Mouse (Mus musculus) lung, postnatal 0 days (tissue): Measurements from ENCODE around the gene Myh14. TPM values are rescaled to one million over a fixed set of nuclear protein-coding genes. Genes with fewer than 3 reads are reported as not detected.
A peak's percentile ranks its signal among the peaks of the same experiment; 100 is the strongest.

Experiments
- ATAC-seq: fragments of 200-750 bp; cut with Nextera tagmentation; 2 replicates; pipeline ENCODE4 v1.8.0; 2017; ENCODE audit warnings: moderate library complexity
- DNase-seq: peaks from one replicate; pipeline ENCODE4 v3.0.0-alpha.2; 2016; ENCODE audit warnings: low spot score
- H3K27ac ChIP-seq: fragments of 300-500 bp; sonication (generic); 2 replicates; pipeline ENCODE4 v1.5.1; 2014; ENCODE audit warnings: antibody characterized with exemption, mild to moderate bottlenecking, low read length, mixed read lengths
- H3K27me3 ChIP-seq: fragments of 300-500 bp; sonication (generic); replicated peaks from 2 replicates; pipeline ENCODE4 v1.6.1; 2014; ENCODE audit warnings: low read length, mixed read lengths; ENCODE audit not compliant: insufficient read depth
- H3K36me3 ChIP-seq: fragments of 300-500 bp; sonication (generic); 2 replicates; pipeline ENCODE4 v1.6.1; 2014; ENCODE audit warnings: low read length, mixed read lengths; ENCODE audit not compliant: insufficient read depth
- H3K4me1 ChIP-seq: fragments of 300-500 bp; sonication (generic); 2 replicates; pipeline ENCODE4 v1.6.1; 2014; ENCODE audit warnings: antibody characterized with exemption, low read depth, low read length, mixed read lengths; ENCODE audit not compliant: insufficient read depth
- H3K4me2 ChIP-seq: fragments of 300-500 bp; sonication (generic); replicated peaks from 2 replicates; pipeline ENCODE4 v1.6.1; 2014; ENCODE audit warnings: low read depth, mild to moderate bottlenecking, low read length, moderate library complexity, mixed read lengths
- H3K4me3 ChIP-seq: fragments of 300-500 bp; sonication (generic); 2 replicates; pipeline ENCODE4 v1.5.1; 2014; ENCODE audit warnings: low read depth, low read length
- H3K9ac ChIP-seq: fragments of 300-500 bp; sonication (generic); replicated peaks from 2 replicates; pipeline ENCODE4 v1.6.1; 2014; ENCODE audit warnings: low read depth, mild to moderate bottlenecking
- H3K9me3 ChIP-seq: fragments of 300-500 bp; sonication (generic); 2 replicates; pipeline ENCODE4 v1.6.1; 2016; ENCODE audit warnings: low read length, mixed read lengths
- CTCF ChIP-seq: IDR thresholded peaks from 2 replicates; pipeline ENCODE4 v1.5.1; 2016; ENCODE audit warnings: antibody characterized with exemption, mild to moderate bottlenecking
- EP300 ChIP-seq: IDR thresholded peaks from 2 replicates; pipeline ENCODE4 v1.6.1; 2016; ENCODE audit warnings: antibody characterized with exemption, mild to moderate bottlenecking, control low read depth
- WGBS: fragments of 180-500 bp; shearing (Covaris S2); extraction: QIAGEN DNeasy Blood & Tissue Kit; methylation state at CpG from one replicate; pipeline ENCODE4 v1.1.7; 2014; 5-methylcytosine and 5-hydroxymethylcytosine counted together
- polyA plus RNA-seq: library from polyadenylated mRNA; unstranded; fragments of >200 nt; fragmentation: Nextera tagmentation; extraction: Ambion mirVana; gene quantifications from 2 replicates; pipeline ENCODE4 v1.2.1, GENCODE M21; 2015

The Myh14 gene
- polyA plus RNA-seq, 1 experiment from 2014 or later = 215 TPM

DNA sequence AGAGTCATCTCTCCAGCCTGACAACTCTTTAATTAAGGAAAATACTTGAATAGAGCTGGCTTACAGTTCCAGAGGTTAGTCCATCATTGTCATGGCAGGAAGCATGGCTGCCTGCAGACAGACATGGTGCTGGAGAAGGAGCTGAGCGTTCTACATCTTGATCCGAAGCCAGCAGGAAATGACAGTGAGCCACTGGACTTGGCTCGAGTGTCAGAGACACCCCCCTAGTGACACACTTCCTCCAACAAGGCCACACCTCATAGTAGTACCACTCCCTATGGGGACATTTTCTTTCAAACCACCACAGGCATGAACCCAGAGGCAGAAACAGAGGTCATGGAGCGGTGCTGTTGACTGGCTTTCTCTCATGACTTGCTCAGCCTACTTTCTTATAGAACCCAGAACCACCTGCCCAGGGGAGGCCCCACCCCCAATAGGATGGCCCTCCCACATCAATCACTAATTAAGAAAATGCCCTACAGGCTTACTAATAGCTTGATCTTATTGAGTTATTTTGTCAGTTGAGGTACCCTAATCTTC lies 86.3 kb downstream of the Myh14 start:
- Histone ChIP-seq H3K27ac (no peak overlapping the region), H3K9ac (no peak overlapping the region), H3K4me2 (no peak overlapping the region), H3K36me3 (no peaks in the 10 kb centered on the region), H3K4me1 (peaks cover 17% of the 10 kb centered on the region; the same call in 1 of the 2 replicates), H3K9me3 (no peaks in the 10 kb centered on the region), H3K27me3 (no peaks in the 10 kb centered on the region; the same call in 1 of the 2 replicates), H3K4me3 (no peak overlapping the region)
- WGBS = 57% methylated on average over 4 of the region's 4 CpGs
- no peak for ATAC-seq
- TF ChIP-seq CTCF = no peak
- TF ChIP-seq EP300 = no peak
- peak; percentile 54 for DNase-seq

DNA sequence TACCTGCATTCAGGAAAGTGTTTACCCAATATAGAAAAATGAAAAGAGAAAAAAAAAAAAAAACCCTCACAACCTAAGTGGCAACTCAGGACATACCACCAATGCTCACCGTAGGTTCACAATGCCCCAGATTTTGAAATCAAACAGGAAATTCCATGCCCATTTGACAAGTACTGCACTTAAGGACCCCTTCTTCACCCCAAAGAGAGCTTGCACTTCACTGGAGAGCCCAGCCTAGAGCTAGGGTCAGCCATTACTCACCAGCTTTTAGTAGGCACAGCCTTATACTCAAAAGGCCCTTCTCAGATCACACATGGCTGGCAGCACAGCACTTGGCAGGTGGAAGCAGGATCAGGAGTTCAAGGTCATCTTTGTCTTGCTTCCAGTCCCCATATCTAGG lies 87.5 kb downstream of the Myh14 start:
- no peaks in the 10 kb centered on the region; the same call in 1 of the 2 replicates for H3K27me3 ChIP-seq
- H3K4me2 ChIP-seq = no peak overlapping the region
- H3K4me3 ChIP-seq = no peak overlapping the region
- peak; percentile 88 for ATAC-seq
- TF ChIP-seq CTCF (no peak), EP300 (peak; percentile 98)
- peak; percentile 90 for DNase-seq
- 28% methylated on average over 1 of the region's 1 CpGs for WGBS
- H3K9ac ChIP-seq = no peak overlapping the region
- peaks cover 11% of the 10 kb centered on the region; the same call in 1 of the 2 replicates for H3K4me1 ChIP-seq
- H3K27ac ChIP-seq = peak overlapping the region; percentile 51
- H3K9me3 ChIP-seq = no peaks in the 10 kb centered on the region
- H3K36me3 ChIP-seq = no peaks in the 10 kb centered on the region

DNA sequence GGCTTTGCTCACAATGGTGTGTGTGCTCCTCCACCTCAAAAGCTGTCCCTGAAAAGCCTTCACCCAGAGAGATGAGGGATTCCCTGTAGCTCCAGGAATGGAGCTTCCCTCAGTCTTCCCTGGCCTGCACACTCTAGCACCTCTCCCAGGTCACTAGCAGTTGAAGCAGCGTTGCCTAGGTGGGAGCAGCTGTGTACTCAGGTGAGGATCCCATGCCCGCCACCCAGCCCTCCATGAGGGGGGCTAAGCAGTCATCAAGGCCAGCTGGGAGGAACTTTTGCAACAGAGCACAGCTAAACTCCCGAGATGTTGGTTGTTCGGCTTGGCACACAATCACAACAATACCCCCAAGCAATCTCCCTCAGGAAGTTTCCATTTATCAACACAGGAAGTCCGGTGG lies 87.9 kb downstream of the Myh14 start:
- no peaks in the 10 kb centered on the region for H3K9me3 ChIP-seq
- no peaks in the 10 kb centered on the region for H3K27me3 ChIP-seq
- no peak for TF ChIP-seq CTCF
- TF ChIP-seq EP300 = no peak
- H3K9ac ChIP-seq = no peak overlapping the region
- no peaks in the 10 kb centered on the region for H3K36me3 ChIP-seq
- WGBS = 16% methylated on average over 5 of the region's 5 CpGs
- no peak for DNase-seq
- H3K4me3 ChIP-seq = no peak overlapping the region
- H3K4me1 ChIP-seq = peaks cover 11% of the 10 kb centered on the region; the same call in 1 of the 2 replicates
- peak overlapping the region; percentile 80 for H3K27ac ChIP-seq
- H3K4me2 ChIP-seq = no peak overlapping the region
- peak; percentile 31 for ATAC-seq

DNA sequence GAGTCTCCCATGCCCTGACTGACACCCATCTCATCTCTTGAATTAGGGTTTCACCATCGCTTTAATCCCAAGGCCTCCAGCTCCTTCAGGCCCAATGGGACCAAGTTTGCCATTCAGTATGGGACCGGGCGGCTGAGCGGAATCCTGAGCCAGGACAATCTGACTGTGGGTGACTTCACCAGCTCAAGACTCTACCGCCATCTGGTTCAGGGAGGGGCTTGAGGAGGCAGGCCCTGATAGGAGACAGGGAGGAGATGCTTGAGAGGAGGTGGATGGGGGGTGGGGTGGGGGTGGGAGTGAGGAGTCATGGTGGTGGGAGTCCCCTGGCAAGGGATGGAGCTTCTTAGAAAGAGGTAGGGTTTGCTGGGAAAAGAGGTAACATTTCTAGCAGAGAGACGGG lies 89.0 kb downstream of the Myh14 start:
- Histone ChIP-seq H3K27me3 (no peaks in the 10 kb centered on the region), H3K4me2 (no peak overlapping the region), H3K36me3 (no peaks in the 10 kb centered on the region), H3K27ac (no peak overlapping the region), H3K4me3 (no peak overlapping the region), H3K9me3 (no peaks in the 10 kb centered on the region), H3K4me1 (peaks cover 10% of the 10 kb centered on the region; the same call in 1 of the 2 replicates), H3K9ac (no peak overlapping the region)
- ATAC-seq (no peak), DNase-seq (no peak)
- WGBS = 76% methylated on average over 6 of the region's 6 CpGs
- TF ChIP-seq CTCF = no peak
- TF ChIP-seq EP300 = no peak

DNA sequence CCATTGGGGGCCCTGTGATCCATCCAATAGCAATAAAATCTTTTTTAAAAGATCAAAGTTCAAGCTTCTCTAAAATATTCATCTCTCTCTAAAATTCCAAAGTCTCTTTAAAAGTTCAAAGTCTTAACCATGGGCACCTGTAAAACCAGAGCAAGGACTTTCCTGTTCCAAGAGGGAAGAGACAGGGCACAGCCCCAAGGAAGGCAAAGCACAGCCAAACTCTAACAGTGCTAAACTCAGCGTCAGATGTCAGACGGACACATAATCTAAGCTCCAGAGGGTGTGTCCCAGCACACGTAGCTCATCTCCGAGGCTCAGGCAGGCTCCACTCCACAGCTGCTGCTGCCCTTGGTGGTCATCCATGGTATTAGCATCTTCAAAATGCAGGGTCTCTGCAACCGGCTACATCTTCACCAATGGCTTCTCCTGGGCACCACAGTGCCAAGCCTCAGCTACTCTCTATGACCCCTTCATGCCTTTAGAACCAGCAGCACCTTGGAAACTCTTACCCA lies 94.3 kb downstream of the Myh14 start:
- Histone ChIP-seq H3K4me2 (no peak overlapping the region), H3K36me3 (no peaks in the 10 kb centered on the region), H3K4me3 (no peak overlapping the region), H3K27ac (no peak overlapping the region), H3K4me1 (no peaks in the 10 kb centered on the region), H3K9ac (no peak overlapping the region), H3K27me3 (no peaks in the 10 kb centered on the region), H3K9me3 (no peaks in the 10 kb centered on the region)
- 32% methylated on average over 5 of the region's 5 CpGs for WGBS
- no peak for TF ChIP-seq EP300
- TF ChIP-seq CTCF = peak; percentile 28
- ATAC-seq (no peak), DNase-seq (no peak)

DNA sequence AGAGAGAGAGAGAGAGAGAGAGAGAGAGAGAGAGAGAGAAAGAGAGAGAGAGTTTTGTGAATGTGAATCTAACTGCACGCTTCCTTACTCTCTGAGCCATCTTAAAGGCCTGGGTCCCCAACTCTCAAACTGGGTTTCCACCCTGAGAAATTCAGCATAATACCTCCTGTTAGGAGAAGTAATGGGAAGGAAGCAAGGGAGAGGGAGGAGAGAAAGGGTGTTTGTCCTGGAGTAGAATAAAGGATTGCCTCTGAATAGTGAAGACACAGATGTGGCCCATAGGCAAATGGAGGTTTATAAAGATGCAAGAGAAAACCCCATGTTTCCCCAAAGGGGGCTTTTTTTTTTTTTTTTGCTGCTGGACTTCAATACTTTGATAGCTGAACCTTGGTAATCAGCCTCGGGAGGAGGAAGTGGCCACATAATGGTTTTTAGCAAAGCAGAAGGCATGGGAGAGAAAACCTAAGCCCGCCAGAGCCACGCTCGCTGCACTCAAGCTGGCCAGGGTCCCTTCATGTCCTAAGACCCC lies 97.6 kb downstream of the Myh14 start:
- ATAC-seq = no peak
- H3K27ac ChIP-seq = peak overlapping the region; percentile 72; the same call in 1 of the 2 replicates
- H3K27me3 ChIP-seq = no peaks in the 10 kb centered on the region
- H3K4me1 ChIP-seq = no peaks in the 10 kb centered on the region
- no peak for DNase-seq
- peak overlapping the region; percentile 24 for H3K4me3 ChIP-seq
- no peaks in the 10 kb centered on the region for H3K9me3 ChIP-seq
- TF ChIP-seq CTCF (no peak), EP300 (no peak)
- 64% methylated on average over 5 of the region's 5 CpGs for WGBS
- H3K9ac ChIP-seq = peak overlapping the region; percentile 29; the same call in 1 of the 2 replicates
- H3K4me2 ChIP-seq = peak overlapping the region; percentile 41
- no peaks in the 10 kb centered on the region for H3K36me3 ChIP-seq
